Mouse (Mus musculus) embryonic stem cell, embryonic (primary cell): Measurements from ENCODE around the gene Plgrkt.

ENCODE experiments used
- CTCF ChIA-PET, 4 experiments: fragments of 300-600 bp in 2 of 4; fragments of 350-600 bp in 2 of 4; sonication (Branson Sonifier 250); formaldehyde crosslinking; loops; one replicate each; lab custom pipeline; 2022; ENCODE audit warnings: inconsistent platforms in 2 of 4; lab: Charles Lee
- POLR2A ChIA-PET, 4 experiments: fragments of 300-600 bp in 2 of 4; fragments of 350-600 bp in 2 of 4; sonication (Branson Sonifier 250); formaldehyde crosslinking; loops; one replicate each; lab custom pipeline; 2022; ENCODE audit warnings: antibody characterized with exemption in 4 of 4, inconsistent platforms in 1 of 4; lab: Charles Lee

Gene Plgrkt

DNA sequence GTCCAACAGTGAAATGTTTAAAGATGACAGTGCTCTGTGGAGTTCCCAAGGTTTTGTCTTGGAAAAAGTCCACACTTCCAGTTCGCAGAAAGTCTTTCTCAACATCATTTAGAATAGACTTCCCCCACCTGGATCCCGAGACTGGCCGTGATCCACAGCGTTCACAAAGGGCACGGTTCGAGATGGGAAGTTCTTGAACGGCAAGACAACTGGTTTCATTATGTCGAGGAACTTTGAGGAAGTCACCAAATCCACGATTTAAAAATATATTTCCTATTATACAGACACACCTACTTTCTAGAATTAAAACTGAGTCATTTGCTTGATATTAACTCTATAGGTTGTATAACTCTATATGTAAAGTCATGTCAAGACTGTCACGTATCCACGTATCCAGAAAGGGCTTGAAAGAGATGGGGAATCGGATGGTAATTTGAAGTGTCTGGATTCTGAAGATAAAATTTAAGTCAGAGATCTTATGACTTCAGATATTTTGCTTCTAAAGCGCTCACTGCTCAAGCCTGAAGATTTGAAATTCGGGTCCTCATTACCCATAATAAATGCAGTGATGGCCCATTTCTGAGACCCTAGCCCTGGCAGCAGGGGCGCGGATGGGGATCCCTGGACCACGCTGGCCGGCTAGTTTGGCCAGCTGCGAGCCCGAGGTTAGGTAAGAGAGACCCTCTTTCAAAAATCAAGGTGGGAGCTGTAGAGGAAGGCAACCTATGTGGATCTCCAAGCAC is 793 bp downstream of the Plgrkt start:
- ChIA-PET POLR2A (interaction anchor here in 2 of 4 experiments (0.6 to 1.5 kb wide), 10 partner anchors 10 to 1085 kb away, joined by 3 to 9 read pairs (median 4); partner anchors contain the start of genes Rcl1 (in 1 of the 2) and Ric1 (in 1 of the 2)), CTCF (interaction anchor here (0.6 to 2.2 kb wide), 8 partner anchors 11 to 1924 kb away, joined by 3 to 14 read pairs (median 4); no protein-coding TSS in a partner anchor)

DNA sequence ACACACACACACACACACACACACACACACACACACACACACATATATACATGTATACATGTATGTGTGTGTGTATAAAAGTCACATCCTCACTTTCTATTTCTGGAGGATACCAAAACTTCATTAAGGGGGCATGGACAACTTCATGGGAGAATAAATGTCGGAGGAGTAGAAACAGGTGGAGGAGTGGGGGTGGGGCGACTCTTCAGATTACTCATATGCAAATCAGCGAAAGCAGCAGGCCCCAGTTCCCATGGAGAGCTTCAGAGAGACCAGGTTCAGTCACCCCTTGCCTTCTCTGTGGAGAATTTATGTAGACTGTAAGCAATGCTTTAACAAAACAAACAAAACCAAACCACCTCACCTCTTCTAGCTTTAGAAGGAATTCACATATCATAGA is 2.1 kb downstream of the Plgrkt start:
- POLR2A ChIA-PET, result interaction anchor here in 3 of 4 experiments (0.6 to 1.9 kb wide), 6 partner anchors 9 to 299 kb away, joined by 3 to 7 read pairs (median 3); partner anchors contain the start of genes Rcl1 (in 1 of the 3) and Rln1 (in 1 of the 3)
- CTCF ChIA-PET, result interaction anchor here in 3 of 4 experiments (0.7 to 1.3 kb wide), 3 partner anchors 10 to 13 kb away, joined by 3 to 6 read pairs (median 4); no protein-coding TSS in a partner anchor

DNA sequence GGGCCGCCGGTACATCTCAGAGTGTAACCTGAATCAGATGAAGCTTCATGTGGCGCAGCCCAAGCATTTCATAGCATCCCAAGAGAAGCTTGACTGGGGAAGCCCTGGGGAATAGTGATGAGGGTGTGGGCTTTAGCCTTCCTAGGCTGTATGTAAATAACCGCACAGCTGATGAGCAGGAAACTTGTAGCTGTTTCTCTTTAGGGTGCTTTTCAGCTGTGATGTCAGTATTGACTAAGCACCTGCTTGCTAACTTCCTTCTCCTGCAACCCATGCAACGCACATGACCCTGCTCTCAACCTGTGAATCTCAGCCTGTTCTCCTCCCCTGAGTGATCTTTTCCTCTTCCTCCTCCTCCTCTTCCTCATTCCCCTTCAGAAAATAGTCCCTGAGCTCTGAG is 3.1 kb downstream of the Plgrkt start:
- ChIA-PET CTCF (interaction anchor here (0.6 to 1.2 kb wide), 4 partner anchors 9 to 137 kb away, joined by 3 to 4 read pairs (median 3); no protein-coding TSS in a partner anchor), POLR2A (interaction anchor here in 2 of 4 experiments (1.8 to 1.9 kb wide), 2 partner anchors 8 to 9 kb away, joined by 3 to 7 read pairs; no protein-coding TSS in a partner anchor)

DNA sequence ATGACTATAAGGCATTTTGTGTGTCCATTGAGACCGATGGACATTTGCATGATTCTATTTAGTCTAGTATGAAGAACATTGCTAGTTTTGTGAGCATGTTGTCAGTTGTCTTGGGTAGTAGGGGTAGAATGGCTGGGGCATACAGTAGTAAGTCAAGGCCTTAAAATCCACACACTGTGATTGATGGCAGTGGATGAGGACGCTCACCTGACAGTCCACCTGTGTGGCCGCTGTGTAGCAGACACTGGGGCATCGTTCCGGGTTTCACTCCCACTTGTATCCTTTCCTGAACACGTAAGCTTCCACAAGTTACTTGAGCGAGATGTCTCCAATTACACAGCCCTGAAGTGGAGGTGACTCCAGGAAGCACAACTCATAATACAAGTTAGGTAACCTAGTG is 3.6 kb downstream of the Plgrkt start:
- ChIA-PET POLR2A (interaction anchor here in 2 of 4 experiments (0.6 to 1.4 kb wide), 2 partner anchors 13 to 302 kb away, joined by 3 to 8 read pairs; no protein-coding TSS in a partner anchor), CTCF (interaction anchor here in 3 of 4 experiments (0.6 to 1.2 kb wide), 4 partner anchors 8 to 138 kb away, joined by 3 to 4 read pairs (median 3); no protein-coding TSS in a partner anchor)

- CTCF ChIA-PET, result interaction anchor here in 2 of 4 experiments (0.5 to 1.1 kb wide), 7 partner anchors 139 to 460 kb away, joined by 3 to 10 read pairs (median 4); partner anchors contain the start of gene Ermp1 (in 1 of the 2)
Measured at GRCm38 (mm10) chr19:29362173-29362930, 4.8 kb downstream of the Plgrkt start.

DNA sequence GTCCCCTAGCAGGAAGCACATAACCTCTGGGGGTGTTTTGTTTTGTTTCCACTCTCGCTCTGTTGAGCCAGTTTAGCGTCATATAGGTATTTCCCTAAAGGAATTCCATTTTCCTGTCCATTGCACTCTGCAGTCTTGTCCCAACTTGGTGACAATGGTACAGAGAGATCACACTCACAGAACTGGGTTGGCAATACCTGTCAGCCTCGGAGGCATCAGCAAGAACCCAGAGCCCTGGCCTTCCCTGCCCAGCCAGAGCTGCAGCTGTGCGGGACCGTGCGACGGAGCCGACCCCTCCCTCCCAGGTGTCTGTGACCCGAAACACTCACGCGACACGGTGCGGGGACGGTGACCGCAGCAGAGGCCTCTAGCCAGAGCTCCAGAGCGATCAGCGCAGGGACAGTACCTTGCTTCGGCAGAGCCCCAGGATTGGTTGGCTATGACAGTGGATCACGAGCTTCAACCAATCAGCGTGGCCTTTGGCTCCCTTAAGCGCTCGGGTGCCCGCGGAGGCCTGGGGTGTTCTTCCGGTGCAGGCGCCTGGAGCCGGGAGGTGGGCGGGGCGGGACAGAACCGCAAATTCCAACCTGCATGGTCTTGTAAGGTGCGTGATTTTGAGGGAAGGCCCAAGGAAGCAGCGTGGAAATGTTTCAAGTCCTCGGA is 5.6 kb downstream of the Plgrkt start:
- ChIA-PET POLR2A (interaction anchor here in 3 of 4 experiments (0.9 to 1.1 kb wide), 14 partner anchors 10 to 372 kb away, joined by 3 to 16 read pairs (median 4); partner anchors contain the start of genes Cdc37l1 (in 1 of the 3), Ermp1 (in 1 of the 3) and Rln1 (in 1 of the 3)), CTCF (interaction anchor here in 2 of 4 experiments (0.5 to 1.1 kb wide), 6 partner anchors 140 to 461 kb away, joined by 3 to 10 read pairs (median 4); partner anchors contain the start of gene Ermp1 (in 1 of the 2))

More at GRCm38 (mm10) chr19:29362173-29362930, 4.8 kb downstream of the Plgrkt start:
- POLR2A ChIA-PET, result interaction anchor here (0.7 to 1.4 kb wide), 16 partner anchors 9 to 373 kb away, joined by 3 to 16 read pairs (median 4); partner anchors contain the start of genes Cdc37l1 (in 1 of the 4), Ermp1 (in 1 of the 4) and Rln1 (in 1 of the 4)

DNA sequence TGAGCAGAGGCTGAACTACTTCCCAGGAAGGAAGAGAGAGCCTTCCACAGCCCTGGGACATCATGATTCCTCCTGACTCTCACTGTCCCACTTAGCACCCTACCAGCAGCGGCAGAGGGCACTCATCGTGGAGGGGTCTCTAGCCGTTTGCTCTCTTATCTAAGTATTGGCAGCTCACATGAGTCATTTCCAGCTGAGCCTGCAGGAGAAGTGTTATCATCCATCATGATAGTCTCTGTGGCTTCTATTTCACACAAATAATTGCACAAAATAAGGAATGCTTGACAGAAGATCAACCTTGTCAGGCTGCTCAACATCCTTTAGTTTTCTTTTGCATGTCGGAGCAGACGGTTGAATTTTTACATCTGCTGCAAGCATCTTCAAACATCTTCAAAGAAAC is 6.9 kb downstream of the Plgrkt start:
- ChIA-PET CTCF (no interaction called here), POLR2A (interaction anchor here in 1 of 4 experiments (0.8 to 1.0 kb wide), 2 partner anchors 231 to 259 kb away, joined by 3 read pairs; partner anchors contain the start of gene Rcl1)

DNA sequence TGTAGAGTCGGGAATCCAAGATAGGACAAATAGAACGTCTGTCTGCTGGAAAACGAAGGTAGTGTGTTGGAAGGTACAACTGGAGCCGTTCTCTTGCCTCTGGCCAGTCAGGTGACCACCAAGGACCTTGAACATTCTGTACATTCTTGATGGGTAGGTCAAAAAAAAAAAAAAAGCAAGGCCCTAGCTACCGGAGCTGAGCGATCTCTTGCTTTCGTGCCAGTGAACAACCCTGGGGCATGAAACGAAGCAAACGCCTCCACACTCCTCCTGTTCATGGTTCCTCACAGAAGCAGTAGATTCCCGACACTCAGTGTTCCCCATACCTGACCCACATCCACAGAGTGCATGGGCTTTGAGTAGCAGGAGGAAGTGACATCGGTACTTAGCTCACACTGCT is 10.9 kb downstream of the Plgrkt start:
- CTCF ChIA-PET, result interaction anchor here (0.6 to 3.0 kb wide), 63 partner anchors 8 to 1926 kb away, joined by 3 to 65 read pairs (median 4); partner anchors contain the start of genes Cd274 (in 2 of the 4), Plgrkt (in 2 of the 4), Rln1 (in 2 of the 4) and Ak3 (in 1 of the 4)
- POLR2A ChIA-PET, result interaction anchor here in 3 of 4 experiments (0.6 to 2.0 kb wide), 13 partner anchors 8 to 367 kb away, joined by 3 to 16 read pairs (median 4); partner anchors contain the start of genes Ak3 (in 1 of the 3), Cd274 (in 1 of the 3) and Plgrkt (in 1 of the 3)

- POLR2A ChIA-PET, result interaction anchor here in 3 of 4 experiments (0.6 to 2.0 kb wide), 23 partner anchors 10 to 391 kb away, joined by 3 to 16 read pairs (median 4); partner anchors contain the start of genes Ak3 (in 1 of the 3), Cd274 (in 1 of the 3), Cdc37l1 (in 1 of the 3) and Plgrkt (in 1 of the 3)
- CTCF ChIA-PET, result interaction anchor here (0.5 to 3.0 kb wide), 122 partner anchors 9 to 1925 kb away, joined by 3 to 65 read pairs (median 4); partner anchors contain the start of genes Rln1 (in 4 of the 4), Cd274 (in 3 of the 4), Plgrkt (in 3 of the 4) and Ak3 (in 2 of the 4)
Measured at GRCm38 (mm10) chr19:29354895-29355877, 12.0 kb downstream of the Plgrkt start.

DNA sequence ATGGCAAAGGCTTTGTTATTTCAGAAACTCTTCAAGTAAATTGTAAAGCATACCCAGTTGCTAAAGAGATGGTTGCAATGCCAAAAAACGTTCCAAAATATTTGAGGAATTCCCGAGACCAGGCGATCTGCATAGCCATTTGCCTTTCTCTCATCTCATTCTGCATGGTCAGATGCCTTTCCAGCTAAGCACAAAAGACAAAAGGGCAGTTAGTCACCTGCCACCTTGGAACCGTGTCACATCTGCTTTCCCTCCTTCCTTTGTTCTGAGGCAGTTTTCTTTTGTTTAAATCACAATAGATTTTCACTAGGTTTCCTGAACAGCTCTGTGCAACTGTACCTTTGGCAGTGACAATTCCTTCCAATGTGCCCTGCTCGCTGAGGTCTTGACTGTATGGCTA is 16.2 kb downstream of the Plgrkt start:
- ChIA-PET POLR2A (interaction anchor here (0.6 to 3.8 kb wide), 32 partner anchors 10 to 893 kb away, joined by 3 to 40 read pairs (median 4); partner anchors contain the start of genes Ak3 (in 2 of the 4), Cd274 (in 2 of the 4), Plgrkt (in 2 of the 4) and Rln1 (in 2 of the 4)), CTCF (interaction anchor here (0.7 to 2.0 kb wide), 7 partner anchors 17 to 583 kb away, joined by 3 to 6 read pairs (median 3); no protein-coding TSS in a partner anchor)

DNA sequence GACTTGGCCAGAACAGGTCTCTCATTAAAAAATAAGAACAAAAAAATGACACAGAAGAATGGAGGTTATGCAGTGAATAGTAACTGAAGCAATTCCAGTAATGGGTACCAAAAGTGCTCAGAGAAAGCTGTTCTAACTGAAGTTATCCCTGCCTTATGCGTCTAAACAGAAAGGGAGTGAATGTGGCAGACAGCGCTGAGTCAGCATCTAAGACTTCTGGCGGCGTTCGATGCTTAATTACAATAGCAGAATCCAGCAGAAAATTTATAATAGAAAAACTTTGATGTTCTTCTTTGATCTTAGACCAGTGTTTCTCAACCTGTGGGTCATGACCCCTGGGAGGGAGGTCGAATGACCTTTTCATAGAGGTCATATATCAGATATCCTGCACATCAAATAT is 21.6 kb downstream of the Plgrkt start:
- POLR2A ChIA-PET, result no interaction called here
- CTCF ChIA-PET, result interaction anchor here in 1 of 4 experiments (0.9 kb wide), 1 partner anchor 10 kb away, joined by 3 read pairs; no protein-coding TSS in a partner anchor

DNA sequence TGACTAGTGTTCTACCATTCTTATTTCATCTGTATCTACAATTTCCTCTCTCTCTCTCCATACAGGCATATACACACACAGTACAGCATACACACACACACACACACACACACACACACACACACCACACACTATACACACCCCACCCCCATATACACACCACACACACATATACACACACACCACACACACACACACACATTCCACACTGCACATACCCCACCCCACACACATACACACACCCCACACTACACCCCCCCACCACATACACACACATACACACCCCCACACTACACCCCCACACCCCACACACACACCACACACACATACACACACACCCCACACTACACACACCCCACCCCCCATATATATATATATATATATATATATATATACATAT is 22.3 kb downstream of the Plgrkt start:
- ChIA-PET POLR2A (no interaction called here), CTCF (no interaction called here)

- POLR2A ChIA-PET, result interaction anchor here in 1 of 4 experiments (0.5 kb wide), 1 partner anchor 19 kb away, joined by 3 read pairs; no protein-coding TSS in a partner anchor
Measured at GRCm38 (mm10) chr19:29342281-29342680, 24.9 kb downstream of the Plgrkt start.

DNA sequence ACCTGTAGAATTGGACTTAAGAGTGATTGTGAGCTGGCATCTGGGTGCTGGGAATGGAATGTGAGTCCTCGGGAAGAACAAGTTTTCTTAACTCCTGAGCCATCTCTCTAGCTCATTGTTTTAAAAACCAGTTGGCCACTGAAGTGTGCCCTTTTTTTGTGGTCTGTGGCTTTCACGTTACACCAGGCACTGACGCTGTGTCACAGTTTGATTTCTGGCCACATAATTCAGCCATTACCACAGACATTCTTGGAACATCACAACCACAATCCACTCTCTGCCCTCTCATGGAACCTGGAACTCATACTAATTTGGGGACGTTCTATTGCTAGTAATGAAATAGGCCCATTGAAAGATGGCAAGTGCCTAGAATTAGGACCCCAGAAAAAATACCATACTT is 26.2 kb downstream of the Plgrkt start:
- ChIA-PET CTCF (interaction anchor here in 1 of 4 experiments (1.7 kb wide), 1 partner anchor 14 kb away, joined by 4 read pairs; no protein-coding TSS in a partner anchor), POLR2A (interaction anchor here in 1 of 4 experiments (0.9 kb wide), 1 partner anchor 10 kb away, joined by 4 read pairs; no protein-coding TSS in a partner anchor)

More at GRCm38 (mm10) chr19:29342281-29342680, 24.9 kb downstream of the Plgrkt start:
- CTCF ChIA-PET, result no interaction called here

DNA sequence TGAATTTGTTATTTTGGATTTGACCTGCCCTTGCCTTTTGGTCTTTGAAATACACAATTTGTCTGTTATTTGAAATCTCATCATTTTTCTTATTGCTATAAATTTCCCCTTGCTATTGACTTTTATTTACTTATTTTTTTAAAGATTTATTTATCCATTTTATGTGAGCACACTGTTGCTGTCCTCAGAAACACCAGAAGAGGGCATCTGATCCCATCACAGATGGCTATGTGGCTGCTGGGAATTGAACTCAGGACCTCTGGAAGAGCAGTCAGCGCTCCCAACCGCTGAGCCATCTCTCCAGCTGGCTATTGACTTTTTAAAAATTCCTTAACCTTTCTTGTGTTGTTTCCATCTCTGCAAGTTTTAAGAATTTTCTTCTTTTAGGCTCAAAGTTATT is 30.6 kb downstream of the Plgrkt start:
- ChIA-PET CTCF (no interaction called here), POLR2A (interaction anchor here in 1 of 4 experiments (1.0 kb wide), 1 partner anchor 15 kb away, joined by 3 read pairs; no protein-coding TSS in a partner anchor)
